Mouse (Mus musculus): ENCODE results near the gene Olfr104-ps. TPM values are rescaled to one million over a fixed set of nuclear protein-coding genes. Genes with fewer than 3 reads are reported as not detected.

Gene Olfr104-ps
- total RNA-seq (2018; cell fraction: chromatin; rRNA removed): not detected
- total RNA-seq (2018; cell fraction: cytosol; rRNA removed): not detected
- total RNA-seq (2018; cell fraction: nucleus; rRNA removed): not detected
- polyA plus RNA-seq (2018): not detected in 3 replicates

DNA sequence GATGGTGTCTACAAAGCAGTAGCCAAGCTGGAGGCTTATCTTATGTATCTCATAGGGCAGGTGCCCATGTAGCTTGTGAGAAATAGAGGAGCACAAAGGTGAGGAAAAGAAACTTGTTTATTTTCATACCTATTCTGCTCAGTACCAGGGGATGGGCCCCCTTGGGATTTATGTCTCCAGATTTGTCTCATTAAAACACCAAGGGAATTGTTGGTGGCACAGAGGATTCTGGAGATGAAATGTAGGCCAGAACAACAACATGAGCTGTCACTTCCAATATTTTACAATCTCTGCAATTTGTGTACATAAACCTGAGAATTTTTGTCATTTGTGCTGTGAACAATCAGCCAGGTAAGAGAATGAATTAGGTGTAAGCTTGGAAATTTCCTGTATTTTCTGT is at the start of gene Olfr104-ps:
TSS of gene Olfr104-ps (plus strand) at position 301 of the 400 bp plus-strand sequence.
- Histone ChIP-seq H3K36me3 (ENCODE audit: inconsistent target) (no peaks in the 10 kb centered on the region), H3K27ac (no peak within 1 kb of the TSS), H3K79me2 (ENCODE audit: inconsistent target) (no peaks in the 10 kb centered on the region), H3K4me3 (ENCODE audit: inconsistent target) (no peak within 1 kb of the TSS)

DNA sequence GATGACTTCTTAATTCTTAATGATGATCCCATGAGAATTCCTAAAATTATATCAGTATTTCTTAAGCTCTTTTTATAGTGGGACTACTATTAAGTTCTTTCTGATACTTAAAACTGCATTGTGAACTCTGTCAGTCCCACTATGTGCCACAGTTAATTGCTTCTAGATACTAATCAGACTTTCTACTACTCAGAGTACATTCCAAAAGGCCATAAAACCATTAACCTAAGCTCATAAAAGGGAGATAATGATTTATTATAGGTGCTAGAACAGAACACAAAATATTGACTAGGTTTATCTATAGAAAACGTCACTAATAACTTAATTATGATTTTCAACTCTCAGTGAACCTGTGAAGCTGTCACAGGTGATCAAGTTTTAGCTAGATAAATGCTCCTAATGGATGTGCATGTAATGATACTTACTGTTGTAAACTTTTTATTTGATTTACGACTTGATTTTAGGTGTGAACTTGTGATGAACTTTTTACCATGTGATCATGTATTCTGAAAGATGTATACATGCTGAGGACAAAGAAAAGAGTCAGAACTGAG is 49.2 kb upstream of the Olfr104-ps start:
- H3K36me3 ChIP-seq (ENCODE audit: inconsistent target): no peaks in the 10 kb centered on the region
- H3K4me3 ChIP-seq (ENCODE audit: inconsistent target): no peak overlapping the region
- WGBS (ENCODE audit: missing documents): 62% methylated on average over 2 of the region's 2 CpGs
- H3K79me2 ChIP-seq (ENCODE audit: inconsistent target): no peaks in the 10 kb centered on the region
- H3K27ac ChIP-seq: no peak overlapping the region

GRCm38 (mm10) chr17:37316954-37317353 is 42.4 kb upstream of the Olfr104-ps start, which contains the start of gene Olfr102:
Gene Olfr102, minus strand, starts transcription at chr17:37317054.
- Histone ChIP-seq H3K4me3 (ENCODE audit: inconsistent target) (no peak within 1 kb of the TSS), H3K79me2 (ENCODE audit: inconsistent target) (no peaks in the 10 kb centered on the region), H3K36me3 (ENCODE audit: inconsistent target) (no peaks in the 10 kb centered on the region), H3K27ac (no peak within 1 kb of the TSS)

- Histone ChIP-seq H3K4me3 (ENCODE audit: inconsistent target) (no peak within 1 kb of the TSS), H3K27ac (no peak within 1 kb of the TSS), H3K36me3 (ENCODE audit: inconsistent target) (no peaks in the 10 kb centered on the region), H3K79me2 (ENCODE audit: inconsistent target) (no peaks in the 10 kb centered on the region)
- 89% methylated on average over 2 of the region's 2 CpGs for WGBS (ENCODE audit: missing documents)
Observed at GRCm38 (mm10) chr17:37339598-37339997, 19.8 kb upstream of the Olfr104-ps start, which contains the start of gene Olfr103. Gene Olfr103, minus strand, starts transcription at chr17:37339698.

DNA sequence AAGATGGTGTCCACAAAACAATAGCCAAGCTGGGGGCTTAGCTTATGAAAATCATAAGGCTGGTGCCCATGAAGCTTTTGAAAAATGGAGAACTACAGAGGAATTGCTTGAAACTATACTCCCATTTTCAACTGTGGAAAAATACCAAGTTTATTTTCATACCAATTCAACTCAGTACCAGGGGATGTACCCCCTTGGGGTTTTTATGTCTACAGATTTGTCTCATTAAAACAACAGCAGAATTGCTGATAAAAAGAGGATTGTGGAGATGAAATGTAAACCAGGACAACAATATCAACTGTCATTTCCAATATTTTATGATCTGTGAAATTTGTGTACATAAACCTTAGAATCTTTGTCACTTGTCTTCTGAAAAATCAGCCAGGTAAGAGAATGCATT is 19.4 kb downstream of the Olfr104-ps start, which contains the start of gene Olfr105-ps:
TSS of gene Olfr105-ps (plus strand) at position 301 of the 400 bp plus-strand sequence.
- no peaks in the 10 kb centered on the region for H3K36me3 ChIP-seq (ENCODE audit: inconsistent target)
- no peak within 1 kb of the TSS for H3K27ac ChIP-seq
- no peaks in the 10 kb centered on the region for H3K79me2 ChIP-seq (ENCODE audit: inconsistent target)
- H3K4me3 ChIP-seq (ENCODE audit: inconsistent target): no peak within 1 kb of the TSS

- 90% methylated on average over 1 of the region's 1 CpGs for WGBS (ENCODE audit: missing documents)
- no peak within 1 kb of the TSS for H3K4me3 ChIP-seq (ENCODE audit: inconsistent target)
Observed at GRCm38 (mm10) chr17:37390093-37390492, 30.7 kb downstream of the Olfr104-ps start, which contains the start of gene Olfr106-ps. Gene Olfr106-ps, plus strand, starts transcription at chr17:37390393.

DNA sequence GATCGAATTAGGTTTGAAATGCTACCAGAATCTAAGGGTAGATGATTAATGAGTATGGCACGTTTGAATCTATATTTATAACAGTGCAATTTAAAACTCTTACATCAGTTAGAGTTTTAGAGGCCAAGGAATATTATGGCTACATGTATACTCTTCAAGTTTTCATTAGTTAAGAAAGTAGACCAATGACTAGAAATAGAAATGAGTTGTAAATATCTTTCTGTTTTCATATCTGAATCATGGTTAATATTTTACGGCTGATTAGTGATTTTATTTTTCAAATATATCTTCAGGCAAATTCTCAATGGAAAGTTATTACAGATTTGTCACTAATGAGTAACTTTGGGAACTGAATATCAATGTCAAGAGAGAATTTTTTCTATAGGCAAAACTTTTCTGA is 39.5 kb downstream of the Olfr104-ps start, which contains the start of gene Olfr107:
TSS of gene Olfr107 (plus strand) at position 301 of the 400 bp plus-strand sequence.
- no peak within 1 kb of the TSS for H3K27ac ChIP-seq
- H3K36me3 ChIP-seq (ENCODE audit: inconsistent target): no peaks in the 10 kb centered on the region
- no peaks in the 10 kb centered on the region for H3K79me2 ChIP-seq (ENCODE audit: inconsistent target)
- WGBS (ENCODE audit: missing documents): 88% methylated on average over 3 of the region's 3 CpGs
- no peak within 1 kb of the TSS for H3K4me3 ChIP-seq (ENCODE audit: inconsistent target)

More at GRCm38 (mm10) chr17:37390093-37390492, 30.7 kb downstream of the Olfr104-ps start, which contains the start of gene Olfr106-ps:
- no peaks in the 10 kb centered on the region for H3K36me3 ChIP-seq (ENCODE audit: inconsistent target)
- no peaks in the 10 kb centered on the region for H3K79me2 ChIP-seq (ENCODE audit: inconsistent target)
- H3K27ac ChIP-seq: no peak within 1 kb of the TSS

GRCm38 (mm10) chr17:37413380-37413779 is 54.0 kb downstream of the Olfr104-ps start:
- no peak overlapping the region for H3K4me3 ChIP-seq (ENCODE audit: inconsistent target)
- no peak overlapping the region for H3K27ac ChIP-seq
- H3K79me2 ChIP-seq (ENCODE audit: inconsistent target): no peaks in the 10 kb centered on the region
- no peaks in the 10 kb centered on the region for H3K36me3 ChIP-seq (ENCODE audit: inconsistent target)

Other genes with a start within 250 kb of the Olfr104-ps start
- gene Olfr92, start 239.5 kb upstream of the Olfr104-ps start, polyA plus RNA-seq (2018): not detected in 3 replicates
- not detected in 3 replicates for gene Olfr93, start 198.1 kb upstream of the Olfr104-ps start, polyA plus RNA-seq (2018)
- not detected in 3 replicates for gene Ubd, start 165.7 kb upstream of the Olfr104-ps start, polyA plus RNA-seq (2018)
- gene Olfr94, start 158.6 kb upstream of the Olfr104-ps start, polyA plus RNA-seq (2018): not detected in 3 replicates
- not detected in 3 replicates for gene Olfr95, start 146.5 kb upstream of the Olfr104-ps start, polyA plus RNA-seq (2018)
- not detected in 3 replicates for gene Olfr96, start 139.4 kb upstream of the Olfr104-ps start, polyA plus RNA-seq (2018)
- not detected in 3 replicates for gene Olfr97, start 122.3 kb upstream of the Olfr104-ps start, polyA plus RNA-seq (2018)
- gene Olfr98, start 95.8 kb upstream of the Olfr104-ps start, polyA plus RNA-seq (2018): not detected in 3 replicates
- 27.9 to 59.9 TPM (median 48.4 TPM) in 3 replicates for gene H2-M3, start 89.4 kb upstream of the Olfr104-ps start, polyA plus RNA-seq (2018)
- gene Olfr99, start 76.1 kb upstream of the Olfr104-ps start, polyA plus RNA-seq (2018): not detected in 3 replicates
- gene Olfr101, start 55.3 kb upstream of the Olfr104-ps start, polyA plus RNA-seq (2018): not detected in 3 replicates
- gene Olfr102, start 42.5 kb upstream of the Olfr104-ps start, polyA plus RNA-seq (2018): not detected in 3 replicates
- gene Olfr103, start 19.9 kb upstream of the Olfr104-ps start, polyA plus RNA-seq (2018): not detected in 3 replicates
- not detected in 3 replicates for gene Olfr105-ps, start 19.5 kb downstream of the Olfr104-ps start, polyA plus RNA-seq (2018)
- not detected in 3 replicates for gene Olfr106-ps, start 30.8 kb downstream of the Olfr104-ps start, polyA plus RNA-seq (2018)
- not detected in 3 replicates for gene Olfr107, start 39.6 kb downstream of the Olfr104-ps start, polyA plus RNA-seq (2018)
- not detected in 3 replicates for gene Olfr108, start 85.9 kb downstream of the Olfr104-ps start, polyA plus RNA-seq (2018)
- gene Olfr109, start 99.3 kb downstream of the Olfr104-ps start, polyA plus RNA-seq (2018): not detected in 3 replicates
- 1.0 to 2.2 TPM (median 1.7 TPM) in 3 replicates for gene H2-M2, start 124.0 kb downstream of the Olfr104-ps start, polyA plus RNA-seq (2018)
- 1.6 to 2.2 TPM (median 1.9 TPM) in 3 replicates for gene Olfr110, start 132.9 kb downstream of the Olfr104-ps start, polyA plus RNA-seq (2018)
- 3.2 to 5.6 TPM (median 4.0 TPM) in 3 replicates for gene Olfr111, start 148.4 kb downstream of the Olfr104-ps start, polyA plus RNA-seq (2018)
- gene Olfr112, start 209.9 kb downstream of the Olfr104-ps start, polyA plus RNA-seq (2018): not detected in 3 replicates
- not detected in 3 replicates for gene Olfr113, start 218.1 kb downstream of the Olfr104-ps start, polyA plus RNA-seq (2018)
- gene Olfr114, start 233.2 kb downstream of the Olfr104-ps start, polyA plus RNA-seq (2018): not detected in 3 replicates